Mouse (Mus musculus) heart, embryonic 16.5 days (tissue): ENCODE results near the gene Ranbp3l. TPM values are rescaled to one million over a fixed set of nuclear protein-coding genes. Genes with fewer than 3 reads are reported as not detected.
"Not testable (repeated sequence)": the region's sequence is repeated elsewhere in the genome, so short reads cannot be mapped to it uniquely, and the experiment has no call there.

Source experiments
- ATAC-seq: fragments of 200-750 bp; cut with Nextera tagmentation; replicated peaks from 2 replicates; pipeline ENCODE4 v1.8.0; 2017; ENCODE audit warnings: moderate number of reproducible peaks; ENCODE audit not compliant: insufficient read depth, low FRiP score; ENCODE audit errors: extremely low read depth
- H3K27ac ChIP-seq: fragments of 300-500 bp; sonication (generic); 2 replicates; pipeline ENCODE4 v1.5.1; 2014; ENCODE audit warnings: mild to moderate bottlenecking, low read length, control low read depth, moderate library complexity
- H3K27me3 ChIP-seq: fragments of 300-500 bp; sonication (generic); 2 replicates; pipeline ENCODE4 v1.6.1; 2014; ENCODE audit warnings: low read length, mixed read lengths; ENCODE audit not compliant: control insufficient read depth, insufficient read depth
- H3K36me3 ChIP-seq: fragments of 300-500 bp; sonication (generic); 2 replicates; pipeline ENCODE4 v1.6.1; 2014; ENCODE audit not compliant: control insufficient read depth, insufficient read depth
- H3K4me1 ChIP-seq: fragments of 300-500 bp; sonication (generic); 2 replicates; pipeline ENCODE4 v1.6.1; 2014; ENCODE audit warnings: low read length, mixed read lengths; ENCODE audit not compliant: control insufficient read depth, insufficient read depth
- H3K4me2 ChIP-seq: fragments of 300-500 bp; sonication (generic); 2 replicates; pipeline ENCODE4 v1.6.1; 2014; ENCODE audit warnings: low read depth, mild to moderate bottlenecking, control low read depth, low read length
- H3K4me3 ChIP-seq: fragments of 300-500 bp; sonication (generic); 2 replicates; pipeline ENCODE4 v1.5.1; 2014; ENCODE audit warnings: mild to moderate bottlenecking, control low read depth, low read length
- H3K9ac ChIP-seq: fragments of 300-500 bp; sonication (generic); 2 replicates; pipeline ENCODE4 v1.6.1; 2014; ENCODE audit warnings: low read length, control low read depth
- H3K9me3 ChIP-seq: fragments of 300-500 bp; sonication (generic); replicated peaks from 2 replicates; pipeline ENCODE4 v1.6.1; 2016; ENCODE audit warnings: low read length; ENCODE audit not compliant: control insufficient read depth
- WGBS: fragments of 180-500 bp; shearing (Covaris S2); extraction: QIAGEN DNeasy Blood & Tissue Kit; methylation state at CpG from one replicate; pipeline ENCODE4 v1.1.7; 2014; 5-methylcytosine and 5-hydroxymethylcytosine counted together
- polyA plus RNA-seq: library from polyadenylated mRNA; unstranded; fragments of >200 nt; fragmentation: Nextera tagmentation; extraction: Ambion mirVana; gene quantifications from 2 replicates; pipeline ENCODE4 v1.2.1, GENCODE M21; 2015

Ranbp3l gene
- polyA plus RNA-seq, 1 experiment from 2014 or later = 0.18 TPM

DNA sequence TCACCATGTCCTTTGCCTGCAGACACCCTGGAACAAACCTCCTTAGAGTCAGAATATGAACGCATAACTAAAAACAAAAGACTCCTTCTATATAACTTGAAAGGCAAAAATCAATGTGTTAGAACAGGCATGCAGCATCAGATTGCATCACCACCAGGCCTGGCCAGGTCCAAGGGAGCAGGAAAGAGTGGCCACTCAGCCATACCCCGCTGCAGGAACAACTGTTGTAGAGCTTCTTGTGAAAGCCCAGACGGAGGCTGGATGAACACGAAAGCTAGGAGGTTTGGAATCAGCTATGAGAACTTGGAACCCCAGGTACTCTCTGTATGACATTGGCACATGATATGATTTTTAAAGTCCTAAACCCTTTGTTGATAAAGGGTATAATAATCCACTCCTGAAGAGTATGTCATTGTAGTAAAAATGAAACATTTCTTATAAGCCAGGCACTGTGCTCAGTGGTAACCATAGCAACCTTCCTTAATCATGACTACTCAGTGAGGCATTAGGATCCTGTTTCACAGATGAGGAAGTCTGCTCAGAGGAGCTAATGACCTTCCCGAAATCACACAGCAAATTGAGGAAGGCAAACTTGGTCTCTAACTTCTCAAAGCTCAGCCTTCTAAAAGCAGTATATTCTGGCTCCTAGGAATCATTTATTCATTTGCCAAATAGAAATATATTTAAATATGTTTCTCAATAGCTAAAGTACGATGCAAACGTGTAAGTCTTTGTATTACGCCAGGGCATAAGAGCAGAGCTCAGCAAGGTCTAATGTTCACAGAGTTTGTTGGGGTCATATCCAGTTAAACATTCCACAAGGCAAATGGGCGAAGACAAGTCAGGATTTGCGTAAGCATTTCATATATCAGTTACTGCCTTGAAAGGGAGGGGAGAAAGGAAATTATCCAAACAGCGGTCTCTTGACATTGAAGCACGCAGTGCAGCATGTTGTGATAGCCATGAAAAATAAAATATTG lies 24.4 kb downstream of the Ranbp3l start:
- H3K4me3 ChIP-seq = no peak overlapping the region
- no peak overlapping the region for H3K9ac ChIP-seq
- no peak for ATAC-seq
- no peak overlapping the region for H3K27ac ChIP-seq
- H3K4me1 ChIP-seq = no peaks in the 10 kb centered on the region
- 73% methylated on average over 12 of the region's 12 CpGs for WGBS
- H3K4me2 ChIP-seq = no peak overlapping the region
- no peaks in the 10 kb centered on the region for H3K36me3 ChIP-seq
- H3K9me3 ChIP-seq = no peaks in the 10 kb centered on the region
- no peaks in the 10 kb centered on the region for H3K27me3 ChIP-seq

DNA sequence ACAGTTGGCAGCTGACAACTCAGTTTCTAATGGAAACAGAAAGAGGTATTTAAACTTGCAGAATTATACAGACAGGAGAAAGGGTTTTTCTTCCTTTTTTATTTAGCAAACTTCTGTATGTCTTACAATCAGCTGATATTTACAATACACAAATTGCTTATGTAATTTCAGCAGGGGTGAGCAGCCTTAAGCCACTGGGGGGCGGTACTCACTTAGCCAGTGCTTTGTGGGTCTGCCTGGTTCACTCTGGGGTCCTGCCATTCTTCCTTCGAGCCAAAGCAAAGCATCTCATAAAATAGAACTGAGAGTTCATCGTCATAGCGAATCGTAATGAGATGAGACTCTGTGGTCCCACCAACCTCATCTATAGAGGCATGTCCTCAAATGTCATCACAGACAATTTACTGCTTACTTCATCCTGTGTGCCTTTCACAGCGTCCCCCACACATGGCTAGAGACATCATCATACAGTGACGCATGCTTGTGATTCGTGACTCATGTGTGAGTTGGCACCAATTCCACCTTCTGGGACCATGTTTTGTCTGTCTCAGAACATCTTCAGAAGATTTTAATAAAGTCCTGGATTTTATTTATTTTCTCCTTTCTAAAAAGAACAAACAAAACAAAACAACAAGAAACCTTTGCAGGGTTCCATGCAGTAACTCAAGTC lies 27.0 kb downstream of the Ranbp3l start:
- 64% methylated on average over 8 of the region's 8 CpGs for WGBS
- ATAC-seq = no peak
- Histone ChIP-seq H3K27me3 (no peaks in the 10 kb centered on the region), H3K9ac (no peak overlapping the region), H3K4me1 (no peaks in the 10 kb centered on the region), H3K27ac (no peak overlapping the region), H3K4me2 (no peak overlapping the region), H3K4me3 (no peak overlapping the region), H3K36me3 (no peaks in the 10 kb centered on the region), H3K9me3 (no peaks in the 10 kb centered on the region)

- no peak overlapping the region for H3K4me2 ChIP-seq
- no peak overlapping the region for H3K9ac ChIP-seq
- no peaks in the 10 kb centered on the region for H3K27me3 ChIP-seq
- ATAC-seq = no peak
- no peaks in the 10 kb centered on the region for H3K36me3 ChIP-seq
- H3K4me3 ChIP-seq = no peak overlapping the region
- H3K4me1 ChIP-seq = no peaks in the 10 kb centered on the region
- WGBS = 46% methylated on average over 7 of the region's 7 CpGs
- no peak overlapping the region for H3K27ac ChIP-seq
- no peaks in the 10 kb centered on the region for H3K9me3 ChIP-seq
Measured at GRCm38 (mm10) chr15:8995490-8995889, 27.7 kb downstream of the Ranbp3l start.

GRCm38 (mm10) chr15:9002762-9003161 lies 35.0 kb downstream of the Ranbp3l start:
- Histone ChIP-seq H3K36me3 (no peaks in the 10 kb centered on the region), H3K4me2 (no peak overlapping the region)
- no peak for ATAC-seq

DNA sequence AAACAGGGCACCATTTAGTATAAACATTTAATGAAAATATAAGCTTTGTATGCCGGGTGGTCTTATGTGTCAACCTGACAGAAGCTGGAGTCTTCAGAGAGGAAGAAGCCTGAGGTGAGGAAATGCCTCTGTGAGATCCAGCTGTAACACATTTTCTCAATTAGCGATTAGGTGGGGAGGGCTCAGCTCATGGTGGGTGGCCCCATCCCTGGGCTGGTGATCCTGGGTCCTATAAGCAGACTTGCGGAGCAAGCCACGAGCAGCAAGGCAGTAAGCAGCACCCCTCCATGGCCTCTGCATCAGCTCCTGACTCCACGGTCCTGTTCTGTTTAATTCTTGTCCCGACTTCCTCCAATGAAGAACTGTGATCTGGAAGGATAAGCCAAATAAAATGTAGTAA lies 41.4 kb downstream of the Ranbp3l start:
- WGBS = 61% methylated on average over 6 of the region's 6 CpGs
- no peak for ATAC-seq
- no peaks in the 10 kb centered on the region for H3K4me1 ChIP-seq

More at GRCm38 (mm10) chr15:9002762-9003161, 35.0 kb downstream of the Ranbp3l start:
- Histone ChIP-seq H3K4me3 (no peak overlapping the region), H3K4me1 (no peaks in the 10 kb centered on the region), H3K9me3 (no peaks in the 10 kb centered on the region), H3K9ac (no peak overlapping the region), H3K27ac (no peak overlapping the region), H3K27me3 (no peaks in the 10 kb centered on the region)
- WGBS = 90% methylated on average over 2 of the region's 2 CpGs

DNA sequence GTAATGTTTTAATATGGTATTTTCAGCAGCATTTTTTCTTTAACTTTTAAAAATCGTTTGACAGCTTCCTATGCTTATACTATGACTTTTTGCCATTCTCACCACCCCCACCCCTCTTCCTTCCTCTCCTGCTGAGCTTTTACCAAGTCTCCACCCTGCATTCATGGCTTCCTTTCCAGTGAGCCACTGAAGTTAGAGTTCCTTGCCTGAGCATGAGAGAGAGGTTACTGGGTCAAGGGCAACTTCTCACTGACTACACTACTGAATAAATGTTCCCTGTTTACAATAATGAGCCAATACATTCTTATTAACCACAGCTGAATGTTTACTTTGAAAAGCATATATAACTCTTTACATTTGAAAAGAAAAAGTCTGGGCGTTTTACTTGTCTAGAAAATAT lies 46.8 kb downstream of the Ranbp3l start:
- Histone ChIP-seq H3K9me3 (peaks cover 2% of the 10 kb centered on the region; the same call in 1 of the 2 replicates), H3K36me3 (no peaks in the 10 kb centered on the region), H3K4me2 (no peak overlapping the region), H3K4me1 (no peaks in the 10 kb centered on the region), H3K27ac (no peak overlapping the region), H3K27me3 (no peaks in the 10 kb centered on the region), H3K4me3 (no peak overlapping the region), H3K9ac (no peak overlapping the region)
- WGBS = 57% methylated on average over 2 of the region's 2 CpGs
- ATAC-seq = no peak

More for the DNA sequence above, 41.4 kb downstream of the Ranbp3l start:
- Histone ChIP-seq H3K27ac (no peak overlapping the region), H3K9me3 (no peaks in the 10 kb centered on the region), H3K4me2 (no peak overlapping the region), H3K36me3 (no peaks in the 10 kb centered on the region), H3K9ac (no peak overlapping the region), H3K4me3 (no peak overlapping the region), H3K27me3 (no peaks in the 10 kb centered on the region)

- H3K27ac ChIP-seq, ATAC-seq: not testable (repeated sequence)
- WGBS = 87% methylated on average over 6 of the region's 6 CpGs
Measured at GRCm38 (mm10) chr15:9015496-9015895, 47.7 kb downstream of the Ranbp3l start.

DNA sequence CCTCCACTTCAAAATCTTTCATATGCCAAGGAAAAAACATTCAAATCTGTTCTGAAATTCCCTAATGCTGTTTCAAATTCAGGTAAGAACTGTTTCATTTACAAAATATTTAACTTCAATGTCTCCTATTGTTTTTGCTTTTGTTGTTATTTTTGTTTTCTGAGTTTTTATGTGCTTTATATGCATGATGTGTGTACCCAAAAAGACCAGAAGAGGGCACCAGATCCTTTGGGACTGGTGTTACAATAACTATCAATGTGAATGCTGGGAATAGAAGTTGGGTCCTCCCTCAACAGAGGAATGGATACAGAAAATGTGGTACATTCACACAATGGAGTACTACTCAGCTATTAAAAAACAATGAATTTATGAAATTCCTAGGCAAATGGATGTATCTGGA lies 88.0 kb downstream of the Ranbp3l start:
- Histone ChIP-seq H3K9ac (no peak overlapping the region), H3K27me3 (no peaks in the 10 kb centered on the region), H3K4me1 (no peaks in the 10 kb centered on the region), H3K36me3 (no peaks in the 10 kb centered on the region), H3K4me3 (no peak overlapping the region), H3K27ac (no peak overlapping the region), H3K9me3 (no peaks in the 10 kb centered on the region), H3K4me2 (no peak overlapping the region)
- no peak for ATAC-seq

More at GRCm38 (mm10) chr15:9015496-9015895, 47.7 kb downstream of the Ranbp3l start:
- not testable (repeated sequence) for H3K9ac ChIP-seq, H3K27me3 ChIP-seq, H3K4me1 ChIP-seq, H3K9me3 ChIP-seq, H3K36me3 ChIP-seq, H3K4me2 ChIP-seq, H3K4me3 ChIP-seq

- H3K27ac ChIP-seq = no peak overlapping the region
- WGBS = 78% methylated on average over 2 of the region's 2 CpGs
- no peaks in the 10 kb centered on the region for H3K27me3 ChIP-seq
- no peak overlapping the region for H3K4me2 ChIP-seq
- no peaks in the 10 kb centered on the region for H3K36me3 ChIP-seq
- H3K9ac ChIP-seq = no peak overlapping the region
- no peak for ATAC-seq
- H3K9me3 ChIP-seq = no peaks in the 10 kb centered on the region
- no peaks in the 10 kb centered on the region for H3K4me1 ChIP-seq
- no peak overlapping the region for H3K4me3 ChIP-seq
Measured at GRCm38 (mm10) chr15:9059856-9060255, 92.1 kb downstream of the Ranbp3l start.
